Mouse (Mus musculus): Measurements from ENCODE around the gene Dhx15.
"Not testable (repeated sequence)": the region's sequence is repeated elsewhere in the genome, so short reads cannot be mapped to it uniquely, and the experiment has no call there.

Dhx15 gene

DNA sequence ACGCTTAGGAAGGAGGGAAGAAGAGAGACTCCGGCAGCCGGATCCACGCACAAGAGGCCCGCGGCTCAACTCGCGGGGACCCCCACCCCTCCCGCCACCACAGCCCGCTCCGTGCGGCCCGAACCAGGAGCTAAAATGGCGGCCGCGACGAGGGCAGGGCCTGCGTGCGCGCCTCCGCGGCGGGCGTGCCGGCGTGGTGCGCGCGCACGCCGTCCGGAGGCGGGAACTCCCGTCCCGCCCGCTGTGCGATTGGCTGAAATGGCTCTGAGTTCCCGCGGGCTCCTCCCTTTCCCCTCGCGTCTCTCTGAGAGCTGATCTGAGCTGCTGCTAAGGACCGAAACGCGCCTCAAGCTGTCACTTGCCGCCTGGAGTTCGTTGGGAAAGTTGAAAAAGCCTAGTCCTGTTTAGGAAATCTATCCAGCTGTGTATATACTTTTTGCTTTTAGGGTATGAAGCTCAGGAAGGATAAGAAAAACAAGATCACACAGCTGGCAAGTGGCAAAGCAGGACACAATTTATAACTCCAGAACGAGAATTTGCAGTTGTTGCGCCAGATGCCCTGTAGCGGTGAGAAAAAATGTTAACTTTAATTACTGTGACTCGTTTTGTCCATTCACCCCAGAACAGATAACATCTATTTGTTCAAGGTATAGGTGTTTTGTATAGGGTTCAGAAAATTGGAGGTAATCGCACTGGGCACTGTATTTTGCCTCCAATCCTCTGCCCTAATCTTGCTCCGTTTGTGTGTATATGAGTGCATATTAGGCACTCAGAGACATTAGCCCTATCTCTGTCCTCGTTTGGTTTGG is at the start of gene Dhx15:
Gene Dhx15 (minus strand): TSS at position 144 of the 809 bp plus-strand sequence.
- DNase-seq (ENCODE audit: extremely low read depth, low read depth, low spot score), result peak; percentile 33

DNA sequence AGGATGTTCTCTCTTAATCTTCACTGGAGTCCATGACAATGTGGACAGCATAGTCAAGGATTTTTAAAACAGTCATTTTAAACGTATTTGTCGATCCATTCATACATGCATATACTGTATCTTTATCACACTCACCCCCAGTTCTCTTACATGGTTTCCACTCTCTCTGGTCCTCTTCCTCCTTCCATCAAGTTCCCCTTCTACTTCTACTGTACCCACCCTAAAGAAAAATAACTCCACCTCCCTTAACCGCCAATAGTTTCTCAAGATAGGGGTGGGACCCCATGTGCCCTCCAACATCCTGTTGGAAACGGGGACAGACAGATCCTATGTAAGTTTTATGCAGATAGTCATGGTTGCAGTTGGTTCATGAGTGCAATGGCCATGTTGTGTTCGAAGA is 48.6 kb upstream of the Dhx15 start:
- no peak for DNase-seq (ENCODE audit: extremely low read depth, low read depth, low spot score)

DNA sequence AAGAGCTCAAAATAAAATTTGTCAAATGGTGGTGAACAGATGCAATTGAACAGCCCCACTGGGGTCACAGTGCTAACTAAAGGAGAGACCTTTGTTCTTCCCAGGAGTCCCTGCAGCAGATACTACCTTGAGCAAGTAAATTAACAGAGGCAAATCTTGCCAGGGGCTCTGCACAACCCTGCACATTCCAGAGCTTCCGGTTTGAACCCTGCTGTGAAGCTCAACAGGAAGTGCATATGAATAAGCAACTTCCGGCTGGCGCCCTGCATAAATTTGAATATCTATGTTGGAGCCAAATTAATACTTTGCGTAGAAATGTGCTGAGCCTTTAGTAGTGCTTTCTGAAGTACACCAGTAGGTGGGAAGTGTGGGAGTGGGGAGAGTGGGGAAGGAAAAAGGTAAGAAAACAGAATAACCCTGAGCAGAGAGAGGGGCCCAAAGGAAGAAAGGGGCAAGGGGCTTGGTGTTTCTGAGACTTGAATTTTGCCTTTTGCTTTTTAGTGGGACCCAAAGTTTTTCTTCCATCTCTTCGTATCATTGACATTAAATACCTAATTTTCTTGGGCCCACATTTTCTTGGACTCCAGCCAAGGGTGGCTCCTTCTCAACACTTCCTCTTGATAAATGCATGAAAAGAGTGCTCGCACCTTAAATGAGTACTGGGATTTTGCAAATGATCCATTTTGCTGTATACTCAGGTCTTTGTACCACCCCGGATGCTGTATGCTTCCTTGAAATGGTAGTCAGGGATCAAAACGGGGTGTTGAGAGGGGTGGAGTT is 47.8 kb upstream of the Dhx15 start:
- DNase-seq (ENCODE audit: extremely low read depth, low read depth, low spot score), result no peak

DNA sequence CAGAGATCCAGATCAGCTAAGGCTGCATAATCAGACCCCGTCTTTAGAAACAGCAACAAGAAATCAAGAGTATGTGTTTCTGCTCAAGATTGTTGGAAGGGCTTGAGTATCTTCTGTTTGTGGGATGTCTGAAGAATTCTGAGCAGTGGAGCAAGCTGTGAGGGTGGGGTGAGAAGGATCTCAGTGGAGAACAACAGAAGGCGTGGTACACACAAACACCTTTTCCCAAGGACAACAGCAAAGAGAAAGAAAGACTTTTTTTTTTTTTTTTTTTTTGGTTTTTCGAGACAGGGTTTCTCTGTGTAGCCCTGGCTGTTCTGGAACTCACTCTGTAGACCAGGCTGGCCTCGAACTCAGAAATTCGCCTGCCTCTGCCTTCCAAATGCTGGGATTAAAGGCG is 46.3 kb upstream of the Dhx15 start:
- not testable (repeated sequence) for DNase-seq (ENCODE audit: extremely low read depth, low read depth, low spot score)

- DNase-seq (ENCODE audit: extremely low read depth, low read depth, low spot score), result no peak
Measured at GRCm38 (mm10) chr5:52234570-52234969, 44.3 kb upstream of the Dhx15 start.

DNA sequence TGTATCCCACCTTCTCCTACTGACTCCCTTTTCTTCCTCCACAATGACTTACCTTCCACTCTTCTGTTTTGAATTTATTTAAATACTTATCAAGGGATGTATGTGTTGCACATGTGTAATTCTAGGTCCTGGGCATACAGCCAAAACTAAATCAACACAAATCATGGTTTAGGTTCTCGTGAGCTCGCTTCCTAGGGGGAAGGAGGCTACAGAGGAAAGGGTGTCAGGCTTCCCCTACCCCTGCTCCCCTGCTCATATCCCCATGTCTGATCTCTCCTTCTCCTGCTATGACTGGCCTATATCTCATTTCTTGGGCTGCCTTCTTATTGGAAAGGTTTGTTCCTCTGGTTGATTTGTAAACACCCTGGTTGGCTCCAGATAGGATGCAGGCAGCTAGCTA is 43.6 kb upstream of the Dhx15 start:
- DNase-seq (ENCODE audit: extremely low read depth, low read depth, low spot score), result no peak

DNA sequence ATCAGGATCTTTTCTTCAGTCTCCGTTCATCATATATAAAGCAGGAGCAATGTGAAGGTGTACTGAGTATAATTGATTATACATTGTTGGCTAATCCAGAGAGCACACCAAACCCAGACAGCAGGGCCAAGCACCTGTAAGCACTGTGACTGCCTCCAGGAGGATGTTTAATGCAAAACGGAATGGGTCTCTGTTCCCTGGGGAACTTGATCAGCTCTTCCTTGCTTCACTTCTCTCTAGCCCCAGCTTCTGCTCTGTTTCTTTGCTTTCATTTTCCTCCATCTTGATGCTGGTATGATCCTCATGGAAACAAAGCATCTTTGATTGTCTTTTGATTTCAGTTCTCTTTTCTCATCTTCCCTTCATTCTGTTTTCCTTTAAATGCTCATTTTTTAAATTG is 42.3 kb upstream of the Dhx15 start:
- DNase-seq (ENCODE audit: extremely low read depth, low read depth, low spot score), result no peak

DNA sequence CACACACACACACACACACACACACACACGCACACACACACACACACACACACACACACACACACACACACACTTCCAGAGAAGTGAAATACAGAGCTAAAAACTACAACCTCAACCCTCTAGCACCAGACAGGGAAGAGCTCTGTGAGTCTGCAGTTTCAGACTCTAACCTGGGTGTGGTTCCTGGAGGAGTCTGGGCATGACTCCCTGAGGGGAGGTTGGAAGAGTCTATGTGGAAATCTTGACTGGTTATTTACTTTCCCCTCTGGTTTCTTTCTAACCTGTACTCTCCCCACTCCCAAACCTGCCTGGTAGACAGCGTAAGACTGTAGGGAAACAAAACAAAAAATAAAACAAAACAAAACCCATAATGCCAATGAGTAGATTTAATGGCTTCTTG is 41.9 kb upstream of the Dhx15 start:
- DNase-seq (ENCODE audit: extremely low read depth, low read depth, low spot score), result no peak

DNA sequence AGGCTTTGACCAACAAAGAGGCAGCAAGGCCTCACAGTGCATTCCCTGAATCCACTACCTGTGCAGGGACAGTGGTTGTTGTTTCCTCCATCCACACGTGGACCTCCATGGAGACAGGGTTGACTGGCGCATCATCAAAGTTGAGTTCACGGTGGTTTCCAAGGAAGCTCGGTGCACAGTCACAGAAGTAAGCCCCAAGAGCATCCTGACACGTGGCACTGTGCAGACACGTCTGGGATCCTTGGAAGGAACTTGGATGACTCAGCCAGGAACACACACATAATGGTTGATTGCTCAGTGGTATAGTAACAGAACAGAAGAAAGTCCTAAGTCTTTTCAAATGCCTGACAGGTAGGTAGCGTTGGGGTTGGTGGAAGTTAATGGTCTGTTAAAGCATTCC is 40.2 kb upstream of the Dhx15 start:
- no peak for DNase-seq (ENCODE audit: extremely low read depth, low read depth, low spot score)

- DNase-seq (ENCODE audit: extremely low read depth, low read depth, low spot score), result no peak
Measured at GRCm38 (mm10) chr5:52226677-52227076, 36.4 kb upstream of the Dhx15 start.

- no peak for DNase-seq (ENCODE audit: extremely low read depth, low read depth, low spot score)
Measured at GRCm38 (mm10) chr5:52221596-52221995, 31.3 kb upstream of the Dhx15 start.

DNA sequence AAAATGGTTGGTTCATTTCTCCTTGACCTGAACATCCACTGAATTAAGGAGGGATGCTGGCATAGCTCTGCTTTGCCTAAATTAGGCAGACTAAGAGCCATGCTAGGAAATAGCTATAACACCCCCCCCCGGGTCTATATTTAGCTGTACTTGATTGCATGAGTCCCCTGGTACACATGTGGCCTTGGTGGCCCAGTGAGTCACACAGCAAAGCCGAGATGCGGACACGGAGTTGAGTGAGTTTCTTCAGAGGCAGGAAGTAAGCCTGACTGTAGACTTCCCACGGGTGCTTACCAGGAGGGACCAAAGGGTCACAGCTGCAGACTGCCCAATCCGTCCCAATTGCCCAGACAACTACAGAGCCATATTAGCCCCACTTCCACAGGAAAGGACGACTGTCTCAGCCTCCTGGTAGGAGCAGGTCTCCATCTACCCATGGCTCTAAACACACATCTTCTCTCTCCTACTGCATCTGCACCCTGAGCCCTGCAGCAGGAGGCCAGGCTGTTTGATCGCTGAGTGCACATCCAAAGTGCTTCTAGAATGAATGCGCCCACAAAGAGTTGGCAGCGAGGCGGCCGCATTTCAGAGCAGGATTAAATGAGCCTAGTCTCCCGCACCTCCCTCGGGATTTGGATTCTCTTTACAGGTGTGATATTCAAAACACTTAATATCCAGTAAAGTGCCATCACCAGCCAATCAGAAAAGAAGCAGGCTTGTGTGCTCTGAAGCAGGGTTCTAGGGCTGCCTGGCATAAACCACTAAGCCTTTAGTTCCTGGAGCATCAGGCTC is 29.9 kb upstream of the Dhx15 start:
- no peak for DNase-seq (ENCODE audit: extremely low read depth, low read depth, low spot score)

DNA sequence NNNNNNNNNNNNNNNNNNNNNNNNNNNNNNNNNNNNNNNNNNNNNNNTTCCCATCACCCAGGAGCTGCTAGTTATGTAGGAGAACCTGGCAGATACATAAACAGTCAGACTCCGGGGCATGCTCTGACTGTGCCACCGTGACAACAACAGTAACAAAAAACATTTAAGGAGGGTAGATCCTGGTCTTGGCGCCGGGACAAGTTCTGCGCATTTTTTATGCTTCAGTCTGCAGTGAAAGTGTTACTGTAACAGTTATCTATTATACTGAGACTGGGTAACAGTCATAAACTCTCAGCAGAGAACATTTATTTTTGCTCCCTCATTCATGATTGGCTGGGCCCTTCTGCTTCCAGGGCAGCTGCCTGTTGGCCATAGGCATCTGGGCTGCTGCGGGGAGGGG is 27.9 kb upstream of the Dhx15 start:
- no peak for DNase-seq (ENCODE audit: extremely low read depth, low read depth, low spot score)

DNA sequence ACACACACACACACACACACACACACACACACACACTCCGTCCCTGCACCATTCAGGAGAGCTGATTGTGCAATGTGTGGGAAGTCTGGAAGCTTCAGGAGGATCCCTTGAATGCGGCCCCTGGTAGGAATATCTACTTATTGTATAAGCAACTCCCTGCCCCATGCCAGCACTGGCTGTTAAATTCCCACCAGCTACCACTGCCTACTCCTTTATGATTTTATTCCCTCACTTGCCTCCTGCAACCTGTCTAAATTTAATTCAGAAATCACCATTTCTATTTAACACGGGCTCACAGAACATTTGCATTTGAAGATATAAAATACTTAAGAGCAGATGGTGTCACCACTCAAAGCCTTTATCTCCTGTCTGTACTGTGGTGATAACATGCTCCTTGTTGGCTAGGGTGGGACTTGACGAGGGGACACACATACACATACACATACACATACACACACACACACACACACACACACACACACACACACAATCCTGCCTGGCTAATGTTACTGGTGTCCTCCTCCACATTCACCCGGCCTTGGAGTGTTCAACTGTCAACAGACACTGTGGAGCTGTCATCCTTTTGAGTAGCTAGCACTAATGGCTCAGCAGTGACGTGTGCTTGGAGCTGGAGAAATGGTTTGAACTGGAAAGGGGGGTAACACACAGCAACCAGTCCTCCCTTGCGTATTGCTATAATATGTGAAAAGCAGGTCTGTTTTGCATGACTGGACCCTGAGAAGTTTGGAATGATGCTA is 23.0 kb upstream of the Dhx15 start:
- DNase-seq (ENCODE audit: extremely low read depth, low read depth, low spot score), result no peak

DNA sequence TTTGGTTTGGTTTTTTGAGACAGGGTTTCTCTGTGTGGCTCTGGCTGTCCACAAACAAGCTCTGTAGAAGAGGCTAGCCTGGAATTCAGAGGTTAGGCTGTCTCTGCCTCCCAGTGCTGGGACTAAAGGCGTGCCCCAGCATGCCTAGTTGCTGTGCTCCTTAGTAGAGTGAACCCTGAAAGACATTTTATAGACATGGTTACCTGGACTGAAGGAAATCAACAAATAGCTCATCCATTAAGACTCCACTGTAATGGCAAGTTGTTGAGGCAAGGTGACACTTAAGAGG is 810 bp upstream of the Dhx15 start:
- peak; percentile 30 for DNase-seq (ENCODE audit: extremely low read depth, low read depth, low spot score)

DNA sequence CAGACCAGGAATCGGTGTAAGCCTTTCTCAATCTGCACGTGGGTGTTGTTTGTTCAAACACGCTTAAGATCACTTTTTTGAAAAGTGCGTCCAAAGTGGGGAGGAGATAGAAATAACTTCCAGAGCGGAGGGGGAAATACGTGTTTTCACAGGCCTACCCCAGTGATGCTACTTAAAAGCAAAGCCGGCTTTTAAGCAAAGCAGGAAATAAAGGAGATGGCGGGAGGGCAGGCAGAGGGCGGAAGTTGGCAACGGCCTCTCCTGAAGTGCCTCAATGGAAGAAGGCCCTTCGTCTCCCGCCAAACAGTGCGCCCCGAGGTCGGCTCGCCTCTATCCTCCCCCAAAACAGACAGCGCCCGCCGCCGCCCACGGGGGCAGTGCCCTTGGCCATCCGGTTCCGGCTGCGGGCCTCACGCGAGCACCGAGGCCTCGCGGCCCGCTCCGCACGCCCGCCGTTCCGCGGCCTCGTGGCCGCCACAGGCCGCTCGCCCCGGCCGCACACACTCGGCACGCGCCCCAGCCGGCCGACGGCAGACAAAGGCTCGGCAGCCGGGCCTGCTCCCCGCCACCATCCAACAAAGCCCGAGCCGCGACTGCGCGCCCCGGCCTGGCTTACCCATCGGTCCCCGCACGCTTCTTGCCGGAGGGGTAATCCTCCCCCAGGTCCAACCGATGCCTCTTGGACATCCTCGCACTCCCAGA is 499 bp downstream of the Dhx15 start:
- DNase-seq (ENCODE audit: extremely low read depth, low read depth, low spot score), result peak; percentile 3

DNA sequence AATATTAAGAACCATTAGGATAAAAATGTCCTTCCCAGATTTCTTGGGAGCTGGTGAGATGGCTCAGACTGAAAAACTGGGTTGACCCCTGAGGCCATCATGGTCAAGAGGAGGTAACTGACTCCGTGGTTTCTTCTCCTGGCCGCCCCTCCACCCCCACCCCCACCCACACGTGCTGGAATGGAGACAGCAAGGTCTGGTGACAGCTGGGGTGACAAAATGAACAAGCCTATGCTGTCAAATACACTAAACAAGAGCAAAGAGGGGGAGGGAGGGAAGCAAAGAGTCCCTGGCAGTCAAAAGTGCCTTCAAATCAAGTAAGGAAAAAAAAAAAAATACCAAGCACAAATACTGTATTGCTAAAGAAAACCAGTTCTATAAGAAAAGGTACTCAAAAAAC is 2.1 kb downstream of the Dhx15 start:
- no peak for DNase-seq (ENCODE audit: extremely low read depth, low read depth, low spot score)

DNA sequence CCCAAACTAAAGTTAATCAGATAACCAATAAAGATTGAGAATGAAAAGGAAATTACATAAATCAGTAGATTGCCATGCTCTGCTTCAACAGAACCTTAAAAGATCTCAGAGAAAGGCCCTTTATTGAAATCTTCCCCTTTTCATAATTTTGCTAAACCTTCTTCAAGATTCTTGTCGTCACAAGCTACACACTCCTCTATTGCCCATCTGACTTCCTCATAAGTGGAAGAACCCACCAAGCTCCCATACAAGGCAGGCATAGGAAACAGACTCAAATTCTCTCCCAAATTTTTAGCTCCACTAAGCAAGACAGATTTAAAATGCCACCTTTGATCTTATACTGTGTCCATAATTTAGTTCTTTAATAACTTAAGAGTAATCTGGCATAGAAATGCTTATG is 13.0 kb downstream of the Dhx15 start:
- no peak for DNase-seq (ENCODE audit: extremely low read depth, low read depth, low spot score)

- DNase-seq (ENCODE audit: extremely low read depth, low read depth, low spot score), result no peak
Measured at GRCm38 (mm10) chr5:52168468-52168867, 21.8 kb downstream of the Dhx15 start.

- no peak for DNase-seq (ENCODE audit: extremely low read depth, low read depth, low spot score)
Measured at GRCm38 (mm10) chr5:52149138-52149537, 41.2 kb downstream of the Dhx15 start.

Measured in fat pad, adult 2 months (tissue).